Mouse (Mus musculus) lung, adult 18-20 months (tissue): ENCODE results near the gene Atp6v0e.
A peak's percentile ranks its signal among the peaks of the same experiment; 100 is the strongest.

ENCODE experiments used
- DNase-seq, 2 experiments: peaks; one replicate each; pipeline ENCODE4 v3.0.0; 2022; ENCODE audit warnings: mixed read lengths in 2 of 2

The Atp6v0e gene

GRCm38 (mm10) chr17:26643456-26643855 is 19.6 kb upstream of the Atp6v0e start:
- no peak for DNase-seq

DNA sequence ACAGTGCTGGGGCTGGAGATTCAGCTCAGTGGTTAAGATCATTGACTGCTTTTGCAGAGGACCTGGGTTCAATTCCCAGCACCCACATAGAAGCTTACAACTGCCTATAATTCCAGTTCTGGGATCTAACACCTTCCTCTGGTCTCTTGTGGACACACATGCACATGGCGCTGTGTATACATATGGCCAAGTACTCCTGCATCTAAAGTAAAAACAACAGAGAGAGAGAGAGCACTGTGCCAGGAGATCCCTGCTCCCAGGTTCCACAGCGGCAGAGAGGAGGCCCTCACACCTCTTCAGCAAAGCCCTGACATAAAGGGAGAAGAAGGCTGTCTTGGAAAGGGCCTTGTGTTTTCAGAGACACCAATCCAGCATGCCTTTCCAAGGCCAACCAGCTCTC is 19.0 kb upstream of the Atp6v0e start:
- DNase-seq = no peak

- DNase-seq = no peak
Observed at GRCm38 (mm10) chr17:26644509-26645410, 18.3 kb upstream of the Atp6v0e start.

- no peak for DNase-seq
Observed at GRCm38 (mm10) chr17:26645411-26645854, 17.6 kb upstream of the Atp6v0e start.

DNA sequence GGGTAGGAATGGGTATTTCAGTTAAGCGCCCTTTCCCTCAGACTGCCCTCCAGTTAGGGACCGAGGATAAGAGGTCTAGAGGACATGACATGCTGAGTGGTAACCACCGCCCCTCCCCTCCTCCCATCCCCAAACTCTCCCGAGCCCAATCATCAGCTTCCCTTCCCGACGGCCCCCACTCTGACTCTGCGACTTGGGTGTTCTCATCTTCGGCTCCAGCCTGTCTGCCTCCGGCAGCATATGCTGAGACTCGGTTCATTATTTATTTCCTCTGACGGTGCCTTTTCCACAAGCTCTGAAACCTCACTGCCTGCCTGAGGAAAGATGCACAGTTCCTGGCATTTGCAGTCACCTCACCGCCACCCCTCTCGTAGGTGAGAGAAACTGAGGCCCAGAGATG is 15.7 kb upstream of the Atp6v0e start:
- peak in 1 of 2 experiments; percentile 44 for DNase-seq

DNA sequence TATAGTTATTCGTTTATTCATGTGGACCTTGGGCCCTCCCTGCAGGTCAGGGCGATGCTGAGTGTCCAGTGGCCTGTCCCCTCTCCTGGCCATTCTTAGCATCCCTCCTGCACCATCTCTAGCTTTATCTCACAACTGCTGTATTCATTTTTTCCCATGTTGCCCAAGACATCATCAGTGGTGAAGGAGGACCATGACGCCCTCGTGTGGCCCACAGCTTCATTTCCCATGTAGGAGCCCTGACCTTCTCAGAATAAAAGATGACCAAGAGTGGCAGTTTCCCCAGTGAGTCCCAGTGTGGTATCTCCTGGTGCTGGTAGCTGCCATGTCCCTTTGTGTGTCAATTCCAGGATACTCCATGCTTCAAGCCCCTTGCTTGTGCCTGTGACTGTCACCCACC is 13.5 kb upstream of the Atp6v0e start:
- no peak for DNase-seq

DNA sequence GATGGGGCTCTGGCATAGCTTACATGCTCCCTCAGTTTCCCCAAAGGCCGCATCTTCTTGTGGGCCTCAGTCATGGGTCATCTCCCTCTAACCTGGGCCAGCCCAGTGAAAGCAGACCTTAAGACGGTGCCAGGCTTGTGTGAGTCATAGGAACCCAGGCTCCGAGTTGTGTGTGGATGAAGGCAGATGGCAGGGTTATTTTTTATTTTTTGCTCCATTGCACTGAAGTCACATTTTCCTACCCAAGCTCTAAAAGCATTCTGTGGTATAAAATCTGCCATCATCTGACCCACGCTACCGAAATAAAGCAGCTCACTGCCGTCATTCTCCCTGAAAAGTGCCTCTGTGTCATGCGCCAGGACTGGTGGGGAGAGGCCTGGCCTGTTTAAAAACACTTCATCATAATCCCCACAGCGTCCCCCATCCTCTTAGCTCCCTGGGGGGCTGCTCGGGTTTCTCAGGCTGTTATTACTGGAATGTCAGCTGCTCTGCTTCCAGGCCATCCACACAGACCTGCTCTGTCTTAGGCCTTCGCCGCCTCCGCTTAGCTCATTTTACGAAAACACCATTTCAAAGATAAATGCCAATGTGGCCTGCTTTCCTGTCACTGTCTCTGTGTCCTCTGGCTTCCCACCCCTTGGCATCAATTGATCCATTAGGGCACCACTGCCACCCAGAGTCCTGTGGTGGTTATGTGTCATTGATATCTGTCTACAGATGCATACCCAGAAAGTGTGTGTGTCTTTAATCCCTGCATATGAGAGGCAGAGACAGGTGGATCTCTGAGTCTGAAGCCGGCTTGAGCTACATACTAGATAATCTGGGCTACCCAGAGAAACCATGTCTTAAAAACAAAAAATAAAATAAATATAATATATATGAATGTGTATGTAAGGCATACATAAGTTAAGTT is 12.3 kb upstream of the Atp6v0e start:
- no peak for DNase-seq

DNA sequence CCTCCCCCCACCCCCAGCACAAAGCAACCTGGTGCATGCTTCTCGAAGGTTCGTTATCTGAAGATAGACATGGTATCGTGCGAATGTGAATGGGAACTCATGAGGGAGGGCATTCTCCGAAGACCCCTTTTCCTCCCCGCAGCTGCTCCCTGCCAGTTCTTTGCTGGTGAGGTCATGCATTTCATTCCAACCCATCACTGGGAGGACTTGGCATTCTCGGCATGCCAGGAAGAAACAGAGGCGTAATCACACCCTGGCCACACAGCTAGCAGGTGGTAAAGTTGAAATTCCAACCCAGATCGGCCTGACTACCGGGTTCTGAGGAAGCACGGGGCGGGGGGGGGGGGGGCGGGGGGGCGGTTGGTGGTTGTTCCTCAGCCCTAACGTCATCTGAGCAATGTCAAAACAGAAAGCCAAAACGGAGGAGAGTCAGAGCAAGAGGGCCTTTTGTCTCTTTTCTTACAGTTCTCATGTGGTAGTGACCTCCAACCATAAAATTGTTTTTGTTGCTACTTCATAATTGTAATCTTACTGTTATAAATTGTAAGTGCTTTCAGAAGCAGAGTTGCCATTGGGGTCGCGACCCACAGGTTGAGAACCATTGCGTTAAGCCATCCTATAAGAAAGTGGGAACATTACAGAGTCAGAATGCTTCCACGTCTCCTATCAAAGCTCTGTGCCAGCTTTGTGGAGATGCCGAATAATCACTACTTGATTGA is 4.0 kb upstream of the Atp6v0e start:
- DNase-seq = peak; percentile 34 to 49

- DNase-seq = no peak
Observed at GRCm38 (mm10) chr17:26659573-26659915, 3.5 kb upstream of the Atp6v0e start.

GRCm38 (mm10) chr17:26660192-26660912 is 2.7 kb upstream of the Atp6v0e start:
- peak; percentile 75 to 82 for DNase-seq

GRCm38 (mm10) chr17:26662204-26662603 is 827 bp upstream of the Atp6v0e start:
- DNase-seq = no peak

DNA sequence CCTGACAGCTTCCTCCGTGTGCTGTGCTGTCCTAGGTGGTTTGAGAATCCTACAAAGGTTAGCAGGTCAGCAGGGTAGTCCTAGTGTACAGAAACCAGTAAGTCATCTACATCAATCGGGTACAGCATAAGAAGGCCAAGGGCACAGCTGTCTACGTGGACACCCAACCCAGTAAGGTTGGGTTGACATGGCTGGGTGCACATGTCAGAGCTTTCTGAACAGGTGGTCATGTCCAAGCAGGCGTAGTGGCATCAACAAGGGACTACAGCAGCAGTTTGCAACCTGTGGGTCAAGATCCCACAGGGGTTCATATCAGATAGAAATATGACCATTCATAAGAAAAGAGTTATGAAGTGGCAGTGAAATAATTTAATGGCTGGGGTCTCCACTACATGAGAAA is 2.6 kb downstream of the Atp6v0e start:
- no peak for DNase-seq

DNA sequence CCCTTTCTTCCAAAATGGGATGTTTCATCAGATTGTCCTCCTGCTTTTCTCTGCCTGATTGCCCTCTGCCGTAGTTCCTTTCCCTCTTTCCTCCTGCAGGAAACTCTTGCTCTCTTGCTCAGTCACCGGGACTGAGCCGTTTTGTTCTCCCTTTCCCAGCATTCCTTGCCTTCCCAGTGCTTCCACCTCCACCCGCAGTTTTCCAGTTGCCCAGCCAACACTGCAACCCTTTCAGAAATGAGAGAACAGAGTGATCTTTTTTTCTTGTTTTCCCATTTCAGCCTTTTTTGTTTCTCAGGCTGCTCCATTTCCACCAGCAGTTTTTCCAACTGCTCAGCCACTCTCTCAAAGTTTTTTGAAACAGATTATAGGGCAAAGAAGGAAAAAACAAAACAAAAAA is 8.2 kb downstream of the Atp6v0e start:
- no peak for DNase-seq

DNA sequence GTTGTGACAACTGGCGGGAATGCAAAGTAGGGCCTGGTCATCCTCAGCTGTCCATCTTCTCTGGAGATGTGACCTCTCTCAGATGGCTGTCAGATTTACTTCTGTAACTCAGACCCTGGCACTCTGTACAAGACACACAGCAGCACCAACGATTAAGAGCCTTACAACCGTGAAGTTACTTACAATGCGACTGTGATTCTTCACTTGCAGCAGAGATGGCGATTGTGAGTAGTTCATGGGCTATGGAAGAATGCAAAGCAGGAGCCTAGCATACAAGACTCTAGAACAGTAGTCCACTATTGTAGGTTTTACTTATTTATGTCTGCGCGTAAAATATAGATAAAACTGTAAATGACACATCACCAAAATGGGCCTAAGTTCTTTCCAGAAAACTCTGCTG is 12.8 kb downstream of the Atp6v0e start:
- no peak for DNase-seq

- peak; percentile 91 to 94 for DNase-seq
Observed at GRCm38 (mm10) chr17:26676252-26676615, 13.2 kb downstream of the Atp6v0e start.

DNA sequence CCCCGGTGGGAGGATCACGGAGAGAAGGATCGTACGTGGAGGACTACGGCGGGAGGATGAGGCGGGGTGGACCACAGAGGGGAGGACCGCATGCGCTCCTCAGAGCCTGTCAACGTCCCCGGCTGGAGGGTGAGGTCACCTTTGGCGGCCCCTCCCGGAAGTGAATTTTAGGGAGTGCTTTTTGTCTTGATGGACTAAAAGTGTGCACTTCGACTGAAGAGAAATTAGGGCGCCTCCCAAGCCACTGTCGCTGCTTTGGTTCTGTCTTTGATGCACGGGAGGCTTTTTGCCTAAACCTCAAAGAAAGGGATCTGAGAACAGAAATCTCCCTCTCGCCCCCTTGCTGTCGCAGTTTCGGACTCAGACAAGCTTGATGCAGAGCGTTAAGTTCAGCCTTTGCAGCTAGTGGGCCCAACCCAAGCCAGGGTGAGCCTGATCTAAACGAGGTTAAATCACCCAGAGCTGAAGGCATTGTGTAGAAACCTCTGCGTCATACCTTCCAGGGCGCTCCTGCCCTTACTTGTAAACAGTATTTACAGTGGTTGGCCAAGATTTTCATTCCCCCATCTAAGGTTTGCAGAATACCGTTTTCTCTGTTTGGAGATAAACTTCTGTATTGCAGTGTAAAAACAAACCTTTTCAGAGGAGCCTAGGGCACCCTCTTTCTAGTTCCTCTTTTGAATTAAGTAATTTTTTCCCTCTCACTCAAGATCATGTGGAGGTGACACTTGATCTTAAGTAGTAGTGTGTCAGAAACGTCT is 13.8 kb downstream of the Atp6v0e start:
- DNase-seq = peak; percentile 77 to 85

DNA sequence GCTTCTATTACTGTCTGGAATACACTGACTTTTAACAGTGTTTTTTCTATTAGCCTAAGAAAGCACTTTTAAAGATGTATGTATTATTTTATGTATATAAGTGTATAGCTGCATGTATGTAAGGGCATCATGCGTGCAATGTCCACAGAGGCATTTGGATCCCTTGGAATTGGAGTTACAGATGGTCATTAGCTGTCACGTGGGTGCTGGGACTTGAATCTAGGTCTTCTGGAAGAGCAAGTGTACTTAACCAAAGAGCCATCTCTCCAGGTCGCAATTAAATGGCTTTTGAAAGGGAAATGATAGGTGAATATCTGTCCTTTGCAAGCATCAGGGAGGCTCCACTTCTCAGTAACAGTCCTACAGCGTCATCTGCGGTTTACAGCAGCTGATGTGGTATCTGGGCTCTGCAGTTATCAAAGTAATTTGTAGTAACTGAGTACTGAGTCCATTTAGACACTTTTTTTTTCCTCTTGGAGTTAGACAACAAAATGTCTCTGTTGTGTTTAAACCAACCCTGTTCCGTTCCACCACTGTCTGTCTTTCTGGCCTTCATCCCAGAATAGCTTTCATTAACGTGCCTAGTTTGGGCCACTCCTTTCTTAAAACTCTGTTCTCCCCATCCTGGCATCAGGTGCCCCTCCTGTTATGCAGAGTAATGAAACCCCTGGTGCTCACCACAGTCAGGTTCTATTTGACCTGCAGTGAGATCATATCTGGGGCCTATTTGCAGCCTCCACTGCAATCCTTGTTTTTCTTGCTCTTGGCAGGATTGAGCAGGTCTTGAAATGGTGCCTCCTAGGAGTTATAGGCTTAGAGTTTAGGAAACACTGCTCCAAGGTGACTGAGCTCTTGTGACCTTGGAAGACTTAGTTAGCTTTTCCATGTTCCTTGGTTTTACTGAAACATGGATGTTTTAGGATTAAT is 14.9 kb downstream of the Atp6v0e start:
- no peak for DNase-seq

DNA sequence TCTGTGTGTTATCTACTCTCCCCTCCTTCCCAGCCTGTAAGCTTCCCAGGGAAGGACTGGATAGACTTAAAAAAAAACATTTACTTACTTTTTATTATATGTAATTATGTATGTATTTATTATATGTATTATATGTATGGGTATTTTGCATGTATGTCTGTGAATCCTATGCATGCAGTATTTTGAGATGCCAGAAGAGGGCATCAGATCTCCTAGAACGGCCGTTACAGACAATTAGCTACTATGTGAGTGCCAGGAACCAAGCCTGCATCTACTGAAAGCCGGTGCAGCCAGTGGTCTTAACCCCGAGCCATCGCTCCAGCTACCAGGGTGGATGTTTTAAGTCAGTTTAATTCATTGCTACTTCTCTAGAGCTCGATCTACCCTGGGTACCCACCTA is 18.2 kb downstream of the Atp6v0e start:
- DNase-seq = no peak

DNA sequence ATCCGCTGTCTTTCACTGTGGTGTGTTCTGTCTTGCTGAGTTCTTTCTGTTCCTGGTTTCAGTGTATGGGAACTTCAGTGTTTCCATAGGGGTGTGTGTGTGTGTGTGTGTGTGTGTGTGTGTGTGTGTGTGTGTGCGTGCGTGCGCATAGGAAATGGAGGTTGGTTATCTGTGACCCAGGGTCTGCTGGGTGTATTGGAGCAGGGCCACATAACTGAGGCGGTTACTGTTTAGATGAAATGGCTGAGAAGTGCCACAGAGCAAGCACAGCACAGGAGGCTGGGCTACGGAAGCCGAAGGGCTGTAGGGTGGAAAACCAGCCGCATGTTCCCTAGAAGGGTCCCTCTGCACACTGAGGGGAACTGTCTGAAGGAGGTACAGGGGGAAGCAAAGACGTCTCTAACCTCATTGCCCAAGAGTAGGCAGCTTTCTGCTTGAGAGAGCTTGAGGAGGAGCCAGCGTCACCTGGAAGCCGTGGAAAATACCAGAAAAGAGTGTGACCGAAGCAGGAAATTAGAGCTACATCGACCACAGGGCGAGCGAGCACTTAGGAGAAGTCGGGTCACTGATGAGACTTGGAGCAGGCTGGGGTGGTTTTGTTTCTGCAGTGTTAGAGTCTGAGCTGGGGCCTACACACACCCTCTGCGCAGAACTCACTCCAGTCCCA is 23.4 kb downstream of the Atp6v0e start:
- DNase-seq = no peak
